Mouse (Mus musculus) fibroblast of lung, adult 2 months (primary cell): Measurements from ENCODE around the gene Rpl23.

Experiments used
- DNase-seq: peaks from one replicate; pipeline ENCODE4 v3.0.0-alpha.2; 2011; ENCODE audit warnings: low read depth

Rpl23 gene

GRCm38 (mm10) chr11:97781832-97782563 lies at the start of gene Rpl23:
Rpl23 (minus strand) TSS chr11:97782437.
- DNase-seq: peak; percentile 91

- DNase-seq: no peak
Observed at GRCm38 (mm10) chr11:97832001-97832400, 49.8 kb upstream of the Rpl23 start.

- no peak for DNase-seq
Observed at GRCm38 (mm10) chr11:97830501-97830900, 48.3 kb upstream of the Rpl23 start.

- DNase-seq: no peak
Observed at GRCm38 (mm10) chr11:97829913-97830476, 47.8 kb upstream of the Rpl23 start.

- DNase-seq: no peak
Observed at GRCm38 (mm10) chr11:97829365-97829764, 47.1 kb upstream of the Rpl23 start.

- no peak for DNase-seq
Observed at GRCm38 (mm10) chr11:97827654-97828053, 45.4 kb upstream of the Rpl23 start.

GRCm38 (mm10) chr11:97826414-97826813 lies 44.2 kb upstream of the Rpl23 start:
- DNase-seq: no peak

GRCm38 (mm10) chr11:97825971-97826370 lies 43.7 kb upstream of the Rpl23 start:
- DNase-seq: no peak

- no peak for DNase-seq
Observed at GRCm38 (mm10) chr11:97825295-97825694, 43.1 kb upstream of the Rpl23 start.

- no peak for DNase-seq
Observed at GRCm38 (mm10) chr11:97824895-97825294, 42.7 kb upstream of the Rpl23 start.

GRCm38 (mm10) chr11:97824168-97824567 lies 41.9 kb upstream of the Rpl23 start:
- DNase-seq: no peak

- DNase-seq: no peak
Observed at GRCm38 (mm10) chr11:97822840-97823603, 40.8 kb upstream of the Rpl23 start.

- DNase-seq: no peak
Observed at GRCm38 (mm10) chr11:97821401-97822064, 39.3 kb upstream of the Rpl23 start.

- no peak for DNase-seq
Observed at GRCm38 (mm10) chr11:97820840-97821239, 38.6 kb upstream of the Rpl23 start.

GRCm38 (mm10) chr11:97819923-97820322 lies 37.7 kb upstream of the Rpl23 start:
- DNase-seq: no peak

- DNase-seq: no peak
Observed at GRCm38 (mm10) chr11:97819102-97819501, 36.9 kb upstream of the Rpl23 start.

GRCm38 (mm10) chr11:97818571-97818970 lies 36.3 kb upstream of the Rpl23 start:
- DNase-seq: no peak

GRCm38 (mm10) chr11:97818003-97818402 lies 35.8 kb upstream of the Rpl23 start:
- DNase-seq: no peak

- no peak for DNase-seq
Observed at GRCm38 (mm10) chr11:97817379-97817778, 35.1 kb upstream of the Rpl23 start.

- no peak for DNase-seq
Observed at GRCm38 (mm10) chr11:97816916-97817315, 34.7 kb upstream of the Rpl23 start.

- DNase-seq: no peak
Observed at GRCm38 (mm10) chr11:97816176-97816575, 33.9 kb upstream of the Rpl23 start.

- DNase-seq: no peak
Observed at GRCm38 (mm10) chr11:97815736-97816135, 33.5 kb upstream of the Rpl23 start.
